Mouse (Mus musculus): ENCODE results near the gene Inhbb. TPM values are rescaled to one million over a fixed set of nuclear protein-coding genes. Genes with fewer than 3 reads are reported as not detected.
A peak's percentile ranks its signal among the peaks of the same experiment; 100 is the strongest.

Gene Inhbb
- polyA plus RNA-seq, 1 experiment from 2014 or later = 0.51 TPM

GRCm38 (mm10) chr1:119422460-119423015 is 490 bp upstream of the Inhbb start:
- 1% methylated on average over 31 of the region's 32 CpGs for WGBS
- Histone ChIP-seq H3K4me3 (ENCODE audit: low read depth, low read length) (peak overlapping the region; percentile 54), H3K4me2 (peak overlapping the region; percentile 98), H3K4me1 (ENCODE audit: control insufficient read depth, insufficient read depth, low read length) (peaks cover 25% of the 10 kb centered on the region), H3K27ac (ENCODE audit: low read depth, low read length) (no peak overlapping the region), H3K27me3 (ENCODE audit: control insufficient read depth, insufficient read depth, low read length) (peaks cover 68% of the 10 kb centered on the region), H3K9me3 (ENCODE audit: control insufficient read depth, low read length) (no peaks in the 10 kb centered on the region), H3K9ac (ENCODE audit: low read length) (peak overlapping the region; percentile 64), H3K36me3 (ENCODE audit: control insufficient read depth, insufficient read depth, low read length) (no peaks in the 10 kb centered on the region)
- DNase-seq (ENCODE audit: low spot score, missing footprints) (peak; percentile 92), ATAC-seq (ENCODE audit: low FRiP score) (no peak)

- H3K27ac ChIP-seq (ENCODE audit: low read depth, low read length) = no peak overlapping the region
- peaks cover 73% of the 10 kb centered on the region for H3K27me3 ChIP-seq (ENCODE audit: control insufficient read depth, insufficient read depth, low read length)
- peaks cover 25% of the 10 kb centered on the region for H3K4me1 ChIP-seq (ENCODE audit: control insufficient read depth, insufficient read depth, low read length)
- H3K4me2 ChIP-seq = peak overlapping the region; percentile 98
- H3K36me3 ChIP-seq (ENCODE audit: control insufficient read depth, insufficient read depth, low read length) = no peaks in the 10 kb centered on the region
- peak overlapping the region; percentile 54 for H3K4me3 ChIP-seq (ENCODE audit: low read depth, low read length)
- ATAC-seq (ENCODE audit: low FRiP score) (peak; percentile 60), DNase-seq (ENCODE audit: low spot score, missing footprints) (no peak)
- H3K9ac ChIP-seq (ENCODE audit: low read length) = peak overlapping the region; percentile 64
- 1% methylated on average over 46 of the region's 78 CpGs for WGBS
- H3K9me3 ChIP-seq (ENCODE audit: control insufficient read depth, low read length) = no peaks in the 10 kb centered on the region
Measured at GRCm38 (mm10) chr1:119420984-119421575, 968 bp downstream of the Inhbb start.

- peak overlapping the region; percentile 64 for H3K9ac ChIP-seq (ENCODE audit: low read length)
- peak overlapping the region; percentile 54 for H3K4me3 ChIP-seq (ENCODE audit: low read depth, low read length)
- peaks cover 73% of the 10 kb centered on the region for H3K27me3 ChIP-seq (ENCODE audit: control insufficient read depth, insufficient read depth, low read length)
- no peaks in the 10 kb centered on the region for H3K36me3 ChIP-seq (ENCODE audit: control insufficient read depth, insufficient read depth, low read length)
- WGBS = 2% methylated on average over 76 of the region's 76 CpGs
- ATAC-seq (ENCODE audit: low FRiP score) = peak; percentile 7; the same call in 1 of the 2 replicates
- H3K4me2 ChIP-seq = peak overlapping the region; percentile 98
- H3K27ac ChIP-seq (ENCODE audit: low read depth, low read length) = no peak overlapping the region
- H3K4me1 ChIP-seq (ENCODE audit: control insufficient read depth, insufficient read depth, low read length) = peaks cover 25% of the 10 kb centered on the region
- H3K9me3 ChIP-seq (ENCODE audit: control insufficient read depth, low read length) = no peaks in the 10 kb centered on the region
- peak; percentile 93 for DNase-seq (ENCODE audit: low spot score, missing footprints)
Measured at GRCm38 (mm10) chr1:119420189-119420983, 1.7 kb downstream of the Inhbb start.

GRCm38 (mm10) chr1:119419151-119420105 is 2.6 kb downstream of the Inhbb start:
- H3K36me3 ChIP-seq (ENCODE audit: control insufficient read depth, insufficient read depth, low read length) = no peaks in the 10 kb centered on the region
- ATAC-seq (ENCODE audit: low FRiP score) (peak; percentile 34; the same call in 1 of the 2 replicates), DNase-seq (ENCODE audit: low spot score, missing footprints) (peak; percentile 93)
- no peaks in the 10 kb centered on the region for H3K9me3 ChIP-seq (ENCODE audit: control insufficient read depth, low read length)
- H3K4me1 ChIP-seq (ENCODE audit: control insufficient read depth, insufficient read depth, low read length) = peaks cover 25% of the 10 kb centered on the region
- H3K4me2 ChIP-seq = peak overlapping the region; percentile 98
- peaks cover 71% of the 10 kb centered on the region for H3K27me3 ChIP-seq (ENCODE audit: control insufficient read depth, insufficient read depth, low read length)
- WGBS = 3% methylated on average over 29 of the region's 29 CpGs
- H3K4me3 ChIP-seq (ENCODE audit: low read depth, low read length) = peak overlapping the region; percentile 54
- H3K27ac ChIP-seq (ENCODE audit: low read depth, low read length) = peak overlapping the region; percentile 20; the same call in 1 of the 2 replicates
- peak overlapping the region; percentile 44 for H3K9ac ChIP-seq (ENCODE audit: low read length)

GRCm38 (mm10) chr1:119417991-119418390 is 4.1 kb downstream of the Inhbb start:
- DNase-seq (ENCODE audit: low spot score, missing footprints) (no peak), ATAC-seq (ENCODE audit: low FRiP score) (no peak)
- H3K36me3 ChIP-seq (ENCODE audit: control insufficient read depth, insufficient read depth, low read length) = no peaks in the 10 kb centered on the region
- H3K4me3 ChIP-seq (ENCODE audit: low read depth, low read length) = no peak overlapping the region
- H3K9ac ChIP-seq (ENCODE audit: low read length) = no peak overlapping the region
- peaks cover 58% of the 10 kb centered on the region for H3K27me3 ChIP-seq (ENCODE audit: control insufficient read depth, insufficient read depth, low read length)
- peaks cover 25% of the 10 kb centered on the region for H3K4me1 ChIP-seq (ENCODE audit: control insufficient read depth, insufficient read depth, low read length)
- no peaks in the 10 kb centered on the region for H3K9me3 ChIP-seq (ENCODE audit: control insufficient read depth, low read length)
- 70% methylated on average over 8 of the region's 8 CpGs for WGBS
- no peak overlapping the region for H3K4me2 ChIP-seq
- no peak overlapping the region for H3K27ac ChIP-seq (ENCODE audit: low read depth, low read length)

GRCm38 (mm10) chr1:119417542-119417941 is 4.5 kb downstream of the Inhbb start:
- Histone ChIP-seq H3K9ac (ENCODE audit: low read length) (no peak overlapping the region), H3K27me3 (ENCODE audit: control insufficient read depth, insufficient read depth, low read length) (peaks cover 53% of the 10 kb centered on the region), H3K27ac (ENCODE audit: low read depth, low read length) (no peak overlapping the region), H3K9me3 (ENCODE audit: control insufficient read depth, low read length) (no peaks in the 10 kb centered on the region), H3K4me1 (ENCODE audit: control insufficient read depth, insufficient read depth, low read length) (peaks cover 22% of the 10 kb centered on the region), H3K4me2 (no peak overlapping the region), H3K36me3 (ENCODE audit: control insufficient read depth, insufficient read depth, low read length) (no peaks in the 10 kb centered on the region), H3K4me3 (ENCODE audit: low read depth, low read length) (no peak overlapping the region)
- ATAC-seq (ENCODE audit: low FRiP score) (no peak), DNase-seq (ENCODE audit: low spot score, missing footprints) (no peak)
- WGBS = 81% methylated on average over 20 of the region's 20 CpGs

GRCm38 (mm10) chr1:119416610-119417009 is 5.4 kb downstream of the Inhbb start:
- H3K36me3 ChIP-seq (ENCODE audit: control insufficient read depth, insufficient read depth, low read length) = no peaks in the 10 kb centered on the region
- no peak overlapping the region for H3K4me2 ChIP-seq
- peaks cover 44% of the 10 kb centered on the region for H3K27me3 ChIP-seq (ENCODE audit: control insufficient read depth, insufficient read depth, low read length)
- H3K4me1 ChIP-seq (ENCODE audit: control insufficient read depth, insufficient read depth, low read length) = peaks cover 16% of the 10 kb centered on the region
- no peak overlapping the region for H3K4me3 ChIP-seq (ENCODE audit: low read depth, low read length)
- H3K27ac ChIP-seq (ENCODE audit: low read depth, low read length) = no peak overlapping the region
- DNase-seq (ENCODE audit: low spot score, missing footprints) (no peak), ATAC-seq (ENCODE audit: low FRiP score) (no peak)
- H3K9me3 ChIP-seq (ENCODE audit: control insufficient read depth, low read length) = no peaks in the 10 kb centered on the region
- WGBS = 86% methylated on average over 8 of the region's 8 CpGs
- H3K9ac ChIP-seq (ENCODE audit: low read length) = no peak overlapping the region

- Histone ChIP-seq H3K4me1 (ENCODE audit: control insufficient read depth, insufficient read depth, low read length) (peaks cover 16% of the 10 kb centered on the region), H3K9me3 (ENCODE audit: control insufficient read depth, low read length) (no peaks in the 10 kb centered on the region), H3K9ac (ENCODE audit: low read length) (no peak overlapping the region), H3K4me3 (ENCODE audit: low read depth, low read length) (no peak overlapping the region), H3K4me2 (no peak overlapping the region), H3K27me3 (ENCODE audit: control insufficient read depth, insufficient read depth, low read length) (peaks cover 40% of the 10 kb centered on the region), H3K36me3 (ENCODE audit: control insufficient read depth, insufficient read depth, low read length) (no peaks in the 10 kb centered on the region), H3K27ac (ENCODE audit: low read depth, low read length) (no peak overlapping the region)
- ATAC-seq (ENCODE audit: low FRiP score) (no peak), DNase-seq (ENCODE audit: low spot score, missing footprints) (no peak)
- 74% methylated on average over 7 of the region's 7 CpGs for WGBS
Measured at GRCm38 (mm10) chr1:119416177-119416576, 5.9 kb downstream of the Inhbb start.
